Mouse (Mus musculus): ENCODE measurements around the gene Hesx1.

DNA sequence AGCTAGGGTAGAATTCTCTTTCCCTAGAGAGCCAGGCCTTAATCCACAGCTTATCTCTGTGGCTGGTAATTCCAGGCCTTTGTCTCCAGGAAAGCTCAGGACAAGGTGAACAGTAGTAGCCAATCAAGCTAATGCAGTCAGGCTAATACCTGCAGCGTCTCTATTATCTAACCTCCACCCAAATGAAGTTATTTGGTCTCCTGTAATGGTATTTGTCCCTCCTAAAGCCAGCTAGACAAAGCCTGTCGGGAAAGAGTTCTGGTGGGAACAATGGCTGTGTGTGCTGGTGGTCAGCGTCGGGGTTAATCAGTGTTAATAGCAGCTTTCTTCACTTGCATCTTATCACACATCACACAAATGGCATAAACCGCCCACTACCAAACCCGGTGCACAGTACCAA lies 11.7 kb downstream of the Hesx1 start:
- no peak for TF ChIP-seq CTCF (IDR thresholded peaks at IDR 0.05; ENCODE audit: insufficient read depth, low read depth, low read length)
- no peak for TF ChIP-seq POLR2A (IDR thresholded peaks at IDR 0.05; ENCODE audit: insufficient read depth, low read depth, low read length)
